Mouse (Mus musculus): Measurements from ENCODE around the gene Chrd. TPM values are rescaled to one million over a fixed set of nuclear protein-coding genes. Genes with fewer than 3 reads are reported as not detected.

The Chrd gene
- total RNA-seq, 1 experiment: 3.7 TPM

DNA sequence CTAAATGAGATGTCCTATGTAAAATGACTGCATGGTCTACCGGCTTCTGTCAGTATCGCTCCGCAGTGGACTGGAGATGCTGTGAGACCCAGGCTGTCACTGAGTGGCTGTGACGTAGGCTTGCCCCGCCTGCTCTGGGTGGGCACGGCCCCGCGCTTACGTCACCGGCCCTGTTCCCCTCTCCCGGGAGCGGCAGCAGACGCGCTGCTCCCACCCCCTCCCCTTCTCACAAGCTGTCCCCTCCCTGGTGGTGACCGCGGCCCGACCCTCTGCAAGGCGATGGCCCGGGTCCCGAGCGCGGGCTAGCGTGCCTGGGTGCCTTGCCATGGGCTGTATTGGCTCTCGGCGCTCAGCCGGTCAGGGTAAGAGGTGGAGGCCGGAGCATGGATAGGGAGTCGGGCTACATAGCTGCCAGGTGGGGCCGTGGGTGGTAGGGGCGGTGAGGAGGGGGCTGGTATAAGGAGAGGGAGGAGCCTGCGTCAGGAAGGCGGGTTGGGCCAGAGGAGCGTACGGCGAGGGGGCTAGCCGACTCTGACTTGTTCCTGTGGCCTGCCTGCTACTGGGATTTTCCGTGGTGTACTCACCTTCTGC, 39.7 kb upstream of the Chrd start, which contains the start of gene Fam131a:
Gene Fam131a (plus strand): TSS at position 131 of the 591 bp plus-strand sequence.
- Histone ChIP-seq H3K4me3 (ENCODE audit: insufficient read depth in 1 of 2, low read depth in 1 of 2, low read length in 2 of 2, poor library complexity in 1 of 2, severe bottlenecking in 1 of 2) (peak within 1 kb of the TSS; percentile 74 to 82), H3K9me3 (ENCODE audit: control insufficient read depth, insufficient read depth, low read depth, low read length) (no peaks in the 10 kb centered on the region), H3K9ac (ENCODE audit: insufficient read depth, low read depth, low read length, poor library complexity, severe bottlenecking) (peak within 1 kb of the TSS; percentile 77), H3K27ac (ENCODE audit: insufficient read depth, low read depth, low read length, poor library complexity, severe bottlenecking) (peak within 1 kb of the TSS; percentile 32; the same call in 1 of the 2 replicates), H3K4me1 (ENCODE audit: control insufficient read depth in 2 of 2, insufficient read depth in 2 of 2, low read length in 2 of 2, poor library complexity in 1 of 2) (peaks cover 0 to 20% of the 10 kb centered on the region in 2 experiments; a peak in 3 of 4 replicates), H3K36me3 (ENCODE audit: control insufficient read depth, insufficient read depth, low read length, poor library complexity, severe bottlenecking) (peaks cover 27% of the 10 kb centered on the region)
- in situ Hi-C loops (cut with MboI; ENCODE audit: low sequenced_read_pairs in 2 of 2, unreplicated experiment in 2 of 2): no loop called here
- DNase-seq (ENCODE audit: low read depth, low spot score): peak; percentile 65
- TF ChIP-seq MAFK (IDR thresholded peaks at IDR 0.05; ENCODE audit: insufficient read depth, low read depth, low read length) (no peak), CHD2 (IDR thresholded peaks at IDR 0.05; ENCODE audit: low read depth, low read length) (no peak), ZNF384 (IDR thresholded peaks at IDR 0.05; ENCODE audit: low read depth, low read length) (no peak), HCFC1 (IDR thresholded peaks at IDR 0.05; ENCODE audit: borderline replicate concordance, insufficient read depth, low read length) (no peak), ZC3H11A (IDR thresholded peaks at IDR 0.05; ENCODE audit: borderline replicate concordance, low read depth, low read length) (no peak)

DNA sequence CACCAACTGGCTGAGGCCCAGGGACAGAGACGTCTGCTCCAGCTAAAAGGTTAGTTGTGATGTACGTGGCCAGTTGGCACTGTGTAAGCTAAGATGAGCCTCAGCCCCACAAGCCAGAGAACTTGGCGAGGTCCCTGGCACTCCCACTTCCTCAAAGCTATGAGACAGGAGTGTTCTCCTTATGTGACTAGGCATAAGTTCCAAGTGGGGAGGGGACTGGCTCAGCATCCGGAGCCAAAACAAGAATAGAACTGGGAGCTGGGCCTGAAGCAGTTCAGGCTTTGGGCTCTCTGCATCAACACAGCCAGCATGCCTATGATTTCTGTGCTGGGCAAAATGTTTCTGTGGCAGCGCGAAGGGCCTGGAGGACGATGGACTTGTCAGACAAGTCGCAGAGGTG, 38.1 kb upstream of the Chrd start:
- Histone ChIP-seq H3K4me1 (ENCODE audit: control insufficient read depth in 2 of 2, insufficient read depth in 2 of 2, low read length in 2 of 2, poor library complexity in 1 of 2) (peaks cover 0 to 20% of the 10 kb centered on the region in 2 experiments; a peak in 3 of 4 replicates), H3K4me3 (ENCODE audit: insufficient read depth in 1 of 2, low read depth in 1 of 2, low read length in 2 of 2, poor library complexity in 1 of 2, severe bottlenecking in 1 of 2) (no peak overlapping the region), H3K27ac (ENCODE audit: insufficient read depth, low read depth, low read length, poor library complexity, severe bottlenecking) (no peak overlapping the region), H3K9ac (ENCODE audit: insufficient read depth, low read depth, low read length, poor library complexity, severe bottlenecking) (no peak overlapping the region), H3K9me3 (ENCODE audit: control insufficient read depth, insufficient read depth, low read depth, low read length) (no peaks in the 10 kb centered on the region), H3K36me3 (ENCODE audit: control insufficient read depth, insufficient read depth, low read length, poor library complexity, severe bottlenecking) (peaks cover 11% of the 10 kb centered on the region)
- no peak for DNase-seq (ENCODE audit: low read depth, low spot score)
- TF ChIP-seq MAFK (IDR thresholded peaks at IDR 0.05; ENCODE audit: insufficient read depth, low read depth, low read length) (no peak), ZC3H11A (IDR thresholded peaks at IDR 0.05; ENCODE audit: borderline replicate concordance, low read depth, low read length) (no peak), ZNF384 (IDR thresholded peaks at IDR 0.05; ENCODE audit: low read depth, low read length) (no peak), CHD2 (IDR thresholded peaks at IDR 0.05; ENCODE audit: low read depth, low read length) (no peak), HCFC1 (IDR thresholded peaks at IDR 0.05; ENCODE audit: borderline replicate concordance, insufficient read depth, low read length) (no peak)
- in situ Hi-C loops (cut with MboI; ENCODE audit: low sequenced_read_pairs in 2 of 2, unreplicated experiment in 2 of 2): no loop called here

DNA sequence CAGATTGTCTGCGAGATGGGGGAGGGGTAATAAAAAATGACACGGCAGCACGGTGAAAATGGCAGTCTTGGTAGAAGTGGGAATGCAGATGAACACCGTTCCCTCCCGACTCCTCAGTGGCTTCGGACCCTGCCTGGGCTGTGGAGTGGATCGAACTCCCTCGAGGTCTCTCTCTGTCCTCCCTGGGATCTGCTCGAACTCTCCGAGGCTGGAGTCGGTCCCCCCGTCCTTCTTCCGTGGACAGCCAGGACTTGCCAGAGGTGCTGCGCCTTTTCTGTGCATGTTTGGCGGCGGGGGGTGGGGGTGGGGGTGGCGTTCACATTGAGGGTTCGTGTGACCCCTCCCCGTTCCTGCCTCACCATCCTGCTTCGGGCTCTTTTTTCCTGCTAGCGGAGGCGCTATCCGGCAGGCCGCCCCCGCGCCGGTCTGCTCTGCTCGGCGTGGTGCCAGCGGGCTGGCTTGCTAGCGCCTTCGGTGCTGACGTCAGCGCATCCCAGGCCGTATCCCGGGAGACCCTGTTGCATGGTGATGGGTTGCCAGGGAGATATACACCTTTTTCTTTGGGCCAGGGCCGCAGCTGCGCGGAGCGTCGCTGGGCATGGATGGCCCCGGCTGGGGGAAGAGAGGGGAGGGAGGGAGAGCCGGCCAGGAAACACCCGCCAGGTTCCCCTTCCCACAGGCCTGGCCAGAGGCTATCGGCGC, 37.2 kb upstream of the Chrd start:
- no peak for DNase-seq (ENCODE audit: low read depth, low spot score)
- Histone ChIP-seq H3K36me3 (ENCODE audit: control insufficient read depth, insufficient read depth, low read length, poor library complexity, severe bottlenecking) (peaks cover 8% of the 10 kb centered on the region), H3K4me1 (ENCODE audit: control insufficient read depth in 2 of 2, insufficient read depth in 2 of 2, low read length in 2 of 2, poor library complexity in 1 of 2) (peaks cover 0 to 22% of the 10 kb centered on the region in 2 experiments; a peak in 3 of 4 replicates), H3K9ac (ENCODE audit: insufficient read depth, low read depth, low read length, poor library complexity, severe bottlenecking) (peak overlapping the region; percentile 18; the same call in 1 of the 2 replicates), H3K9me3 (ENCODE audit: control insufficient read depth, insufficient read depth, low read depth, low read length) (no peaks in the 10 kb centered on the region), H3K27ac (ENCODE audit: insufficient read depth, low read depth, low read length, poor library complexity, severe bottlenecking) (no peak overlapping the region), H3K4me3 (ENCODE audit: insufficient read depth in 1 of 2, low read depth in 1 of 2, low read length in 2 of 2, poor library complexity in 1 of 2, severe bottlenecking in 1 of 2) (peak overlapping the region; percentile 1 to 42)
- no peak for TF ChIP-seq HCFC1 (IDR thresholded peaks at IDR 0.05; ENCODE audit: borderline replicate concordance, insufficient read depth, low read length)
- no peak for TF ChIP-seq CHD2 (IDR thresholded peaks at IDR 0.05; ENCODE audit: low read depth, low read length)
- TF ChIP-seq ZNF384 (IDR thresholded peaks at IDR 0.05; ENCODE audit: low read depth, low read length): no peak
- peak; percentile 58; the same call in 1 of the 2 replicates for TF ChIP-seq MAFK (IDR thresholded peaks at IDR 0.05; ENCODE audit: insufficient read depth, low read depth, low read length)
- TF ChIP-seq ZC3H11A (IDR thresholded peaks at IDR 0.05; ENCODE audit: borderline replicate concordance, low read depth, low read length): no peak
- in situ Hi-C loops (cut with MboI; ENCODE audit: low sequenced_read_pairs in 2 of 2, unreplicated experiment in 2 of 2): no loop called here

GRCm38 (mm10) chr16:20699266-20699665, 33.7 kb upstream of the Chrd start:
- in situ Hi-C loops (cut with MboI; ENCODE audit: low sequenced_read_pairs in 2 of 2, unreplicated experiment in 2 of 2): no loop called here
- peaks cover 4% of the 10 kb centered on the region; the same call in 1 of the 2 replicates for H3K36me3 ChIP-seq (ENCODE audit: control insufficient read depth, insufficient read depth, low read length, poor library complexity, severe bottlenecking)
- H3K27ac ChIP-seq (ENCODE audit: insufficient read depth, low read depth, low read length, poor library complexity, severe bottlenecking): no peak overlapping the region
- no peak overlapping the region for H3K4me3 ChIP-seq (ENCODE audit: insufficient read depth in 1 of 2, low read depth in 1 of 2, low read length in 2 of 2, poor library complexity in 1 of 2, severe bottlenecking in 1 of 2)
- no peak overlapping the region for H3K9ac ChIP-seq (ENCODE audit: insufficient read depth, low read depth, low read length, poor library complexity, severe bottlenecking)
- no peak for DNase-seq (ENCODE audit: low read depth, low spot score)
- no peak for TF ChIP-seq ZNF384 (IDR thresholded peaks at IDR 0.05; ENCODE audit: low read depth, low read length)
- no peak for TF ChIP-seq HCFC1 (IDR thresholded peaks at IDR 0.05; ENCODE audit: borderline replicate concordance, insufficient read depth, low read length)
- TF ChIP-seq MAFK (IDR thresholded peaks at IDR 0.05; ENCODE audit: insufficient read depth, low read depth, low read length): no peak
- TF ChIP-seq CHD2 (IDR thresholded peaks at IDR 0.05; ENCODE audit: low read depth, low read length): no peak
- TF ChIP-seq ZC3H11A (IDR thresholded peaks at IDR 0.05; ENCODE audit: borderline replicate concordance, low read depth, low read length): no peak
- H3K4me1 ChIP-seq (ENCODE audit: control insufficient read depth in 2 of 2, insufficient read depth in 2 of 2, low read length in 2 of 2, poor library complexity in 1 of 2): peaks cover 3 to 25% of the 10 kb centered on the region in 2 experiments; a peak in 3 of 4 replicates
- H3K9me3 ChIP-seq (ENCODE audit: control insufficient read depth, insufficient read depth, low read depth, low read length): no peaks in the 10 kb centered on the region

Measured in ES-E14 (cell line).